Mouse (Mus musculus) retina, postnatal 7 days (tissue): Measurements from ENCODE around the gene Edem3.

Source experiments
- DNase-seq: peaks from one replicate; pipeline ENCODE4 v3.0.0-alpha.2; 2012; ENCODE audit warnings: low read depth, low spot score

The Edem3 gene

GRCm38 (mm10) chr1:151863797-151864147 lies 108.6 kb downstream of the Edem3 start:
- DNase-seq: no peak

GRCm38 (mm10) chr1:151864326-151864725 lies 109.2 kb downstream of the Edem3 start:
- DNase-seq: no peak
